Mouse (Mus musculus) CH12.LX (cell line): ENCODE results near the gene Nat10. TPM values are rescaled to one million over a fixed set of nuclear protein-coding genes. Genes with fewer than 3 reads are reported as not detected.

ENCODE experiments used
- DNase-seq: peaks from one replicate; pipeline ENCODE4 v3.0.0-alpha.2; 2013; ENCODE audit errors: extremely low read depth
- H3K27ac ChIP-seq: 2 replicates; pipeline ENCODE4 v1.5.1; 2012; ENCODE audit warnings: low read depth, mild to moderate bottlenecking, control low read depth, moderate library complexity; ENCODE audit not compliant: insufficient read depth
- H3K27me3 ChIP-seq: replicated peaks from 2 replicates; pipeline ENCODE3; 2012; ENCODE audit warnings: inconsistent platforms
- H3K36me3 ChIP-seq, 2 experiments: replicated peaks in 1 of 2; 2 replicates each; pipeline versions ENCODE3 to v1.6.1; 2012; ENCODE audit warnings: inconsistent platforms in 1 of 2, low read length in 1 of 2, mild to moderate bottlenecking in 1 of 2, mixed read lengths in 1 of 2, moderate library complexity in 1 of 2; ENCODE audit not compliant: control insufficient read depth in 1 of 2, insufficient read depth in 1 of 2
- H3K4me1 ChIP-seq, 2 experiments: 2 replicates each; pipeline ENCODE4 v1.6.1; 2012; ENCODE audit warnings: inconsistent platforms in 1 of 2, moderate library complexity in 1 of 2; ENCODE audit not compliant: insufficient read depth in 2 of 2, control insufficient read depth in 1 of 2
- H3K4me2 ChIP-seq: 2 replicates; pipeline ENCODE4 v1.6.1; 2012; ENCODE audit warnings: low read depth, mild to moderate bottlenecking, control low read depth; ENCODE audit not compliant: poor library complexity, insufficient read depth, severe bottlenecking
- H3K4me3 ChIP-seq, 3 experiments: fragments of 150-350 bp in 1 of 3; sonication (generic) in 1 of 3; replicated peaks in 1 of 3; 2 replicates each; pipeline versions ENCODE3 to v1.5.1; 2011 to 2012; ENCODE audit warnings: low read depth in 2 of 3, low read length in 2 of 3, mild to moderate bottlenecking in 2 of 3, moderate library complexity in 2 of 3, control low read depth in 1 of 3, improper control_type of control experiment in 1 of 3, inconsistent platforms in 1 of 3, mixed read lengths in 1 of 3; ENCODE audit not compliant: poor library complexity in 1 of 3
- H3K79me2 ChIP-seq: replicated peaks from 2 replicates; pipeline ENCODE4 v1.6.1; 2012; ENCODE audit warnings: mild to moderate bottlenecking, moderate library complexity; ENCODE audit not compliant: control insufficient read depth, poor library complexity, insufficient read depth, severe bottlenecking; ENCODE audit errors: extremely low read depth
- H3K9ac ChIP-seq: 2 replicates; pipeline ENCODE4 v1.6.1; 2012; ENCODE audit warnings: low read depth, mild to moderate bottlenecking, control low read depth, moderate library complexity; ENCODE audit not compliant: insufficient read depth
- H3K9me3 ChIP-seq: replicated peaks from 2 replicates; pipeline ENCODE3; 2012; ENCODE audit warnings: low read length, inconsistent platforms, mixed read lengths
- CHD1 ChIP-seq: IDR thresholded peaks from 2 replicates; pipeline ENCODE4 v1.6.1; 2012; ENCODE audit warnings: low read depth, low read length, improper control_type of control experiment, inconsistent platforms
- CHD2 ChIP-seq: IDR thresholded peaks from 2 replicates; pipeline ENCODE4 v1.6.1; 2011; ENCODE audit warnings: low read length, improper control_type of control experiment
- CTCF ChIP-seq, 2 experiments: IDR thresholded peaks in 1 of 2; conservative IDR thresholded peaks in 1 of 2; 2 replicates each; pipeline ENCODE4 v1.5.1; 2011 to 2012; ENCODE audit warnings: low read depth in 2 of 2, low read length in 2 of 2, improper control_type of control experiment in 1 of 2, inconsistent platforms in 1 of 2, mild to moderate bottlenecking in 1 of 2, moderate library complexity in 1 of 2
- EP300 ChIP-seq: IDR thresholded peaks from 2 replicates; pipeline ENCODE4 v1.6.1; 2011; ENCODE audit warnings: low read length, improper control_type of control experiment
- HCFC1 ChIP-seq: IDR thresholded peaks from 2 replicates; pipeline ENCODE4 v1.6.1; 2012; ENCODE audit warnings: low read depth, mild to moderate bottlenecking, inconsistent platforms, low read length, improper control_type of control experiment
- IRF4 ChIP-seq: IDR thresholded peaks from 2 replicates; pipeline ENCODE4 v1.6.1; 2014; ENCODE audit warnings: low read depth, mild to moderate bottlenecking, inconsistent platforms, low read length, improper control_type of control experiment
- JUN ChIP-seq: IDR thresholded peaks from 2 replicates; pipeline ENCODE4 v1.6.1; 2011; ENCODE audit warnings: low read depth, mild to moderate bottlenecking, low read length, improper control_type of control experiment, moderate library complexity; ENCODE audit not compliant: insufficient read depth
- JUND ChIP-seq: conservative IDR thresholded peaks from 2 replicates; pipeline ENCODE4 v1.6.1; 2011; ENCODE audit warnings: low read depth, low read length, improper control_type of control experiment
- MEF2A ChIP-seq: IDR thresholded peaks from 2 replicates; pipeline ENCODE4 v1.6.1; 2014; ENCODE audit warnings: low read depth, mild to moderate bottlenecking, inconsistent platforms, low read length, improper control_type of control experiment, borderline replicate concordance
- NELFE ChIP-seq: IDR thresholded peaks from 2 replicates; pipeline ENCODE4 v1.6.1; 2011; ENCODE audit warnings: low read depth, low read length, improper control_type of control experiment
- POLR2A ChIP-seq: IDR thresholded peaks from 2 replicates; pipeline ENCODE4 v1.6.1; 2011; ENCODE audit warnings: low read depth, mild to moderate bottlenecking, improper control_type of control experiment, low read length
- POLR2AphosphoS2 ChIP-seq: IDR thresholded peaks from 2 replicates; pipeline ENCODE4 v1.6.1; 2011; ENCODE audit warnings: low read depth, low read length, improper control_type of control experiment
- RCOR1 ChIP-seq: conservative IDR thresholded peaks from 2 replicates; pipeline ENCODE4 v1.6.1; 2012; ENCODE audit warnings: low read depth, mild to moderate bottlenecking, inconsistent platforms, low read length, improper control_type of control experiment
- SMC3 ChIP-seq: IDR thresholded peaks from 2 replicates; pipeline ENCODE4 v1.6.1; 2011; ENCODE audit warnings: low read depth, low read length, improper control_type of control experiment
- TBP ChIP-seq: conservative IDR thresholded peaks from 2 replicates; pipeline ENCODE4 v1.6.1; 2011; ENCODE audit warnings: low read depth, low read length, improper control_type of control experiment
- USF2 ChIP-seq: conservative IDR thresholded peaks from 2 replicates; pipeline ENCODE4 v1.6.1; 2011; ENCODE audit warnings: low read depth, low read length, improper control_type of control experiment
- ZC3H11A ChIP-seq: IDR thresholded peaks from 2 replicates; pipeline ENCODE4 v1.6.1; 2012; ENCODE audit warnings: low read depth, mild to moderate bottlenecking, inconsistent platforms, low read length, improper control_type of control experiment
- ZMIZ1 ChIP-seq: IDR thresholded peaks from 2 replicates; pipeline ENCODE4 v1.6.1; 2012; ENCODE audit warnings: low read depth, mild to moderate bottlenecking, inconsistent platforms, low read length, improper control_type of control experiment
- dilution Hi-C: fragments of 300-500 bp; cut with MboI; formaldehyde crosslinking; loops from 2 replicates; pipeline ENCODE4 v1.14.3; 2020; ENCODE audit warnings: low sequenced_read_pairs; ENCODE audit not compliant: extremely low pct_unique_long_range_greater_than_20kb, extremely low pct_ligation_motif_present
- in situ Hi-C: fragments of 300-500 bp; cut with MboI; formaldehyde crosslinking; loops from 3 replicates; pipeline ENCODE4 v1.14.3; 2019; ENCODE audit warnings: low sequenced_read_pairs, low pct_ligation_motif_present, low pct_unique_long_range_greater_than_20kb, mixed read lengths
- polyA plus RNA-seq: library from polyadenylated mRNA; unstranded; fragments of >175 nt; gene quantifications from 2 replicates; pipeline ENCODE4 v1.2.1, GENCODE M21; 2012; ENCODE audit warnings: low read depth; ENCODE audit not compliant: insufficient read length
- total RNA-seq, 2 experiments: library from RNA; depleted of rRNA; stranded (reverse); fragments of 300-350 nt in 1 of 2; fragments of >200 nt in 1 of 2; gene quantifications; 2 replicates each; pipeline ENCODE4 v1.2.3; 2012 to 2014

Nat10 gene
- total and polyA plus RNA-seq, 3 experiments, result 31.0 to 83.6 (median 36.0) TPM

GRCm38 (mm10) chr2:103731423-103731822 is 29.6 kb downstream of the Nat10 start:
- dilution Hi-C loops (no loop called here), in situ Hi-C loops (no loop called here)
- H3K79me2 ChIP-seq, result no peaks in the 10 kb centered on the region

GRCm38 (mm10) chr2:103730999-103731398 is 30.1 kb downstream of the Nat10 start:
- no peaks in the 10 kb centered on the region for H3K4me1 ChIP-seq
- peaks cover 91 to 98% of the 10 kb centered on the region in 2 experiments for H3K36me3 ChIP-seq
- H3K79me2 ChIP-seq, result no peaks in the 10 kb centered on the region
- dilution Hi-C loops (no loop called here), in situ Hi-C loops (no loop called here)
- no peaks in the 10 kb centered on the region for H3K9me3 ChIP-seq
- DNase-seq, result no peak
- no peak overlapping the region for H3K4me2 ChIP-seq
- no peak overlapping the region for H3K27ac ChIP-seq
- H3K9ac ChIP-seq, result no peak overlapping the region
- H3K4me3 ChIP-seq, result no peak overlapping the region
- no peaks in the 10 kb centered on the region for H3K27me3 ChIP-seq
- TF ChIP-seq USF2, result no peak
- TF ChIP-seq SMC3, result peak; percentile 17; the same call in 1 of the 2 replicates
- TF ChIP-seq EP300, result no peak
- TF ChIP-seq, all 38 proteins: peak for 1

More at GRCm38 (mm10) chr2:103731423-103731822, 29.6 kb downstream of the Nat10 start:
- H3K4me2 ChIP-seq, result no peak overlapping the region
- H3K9ac ChIP-seq, result no peak overlapping the region
- H3K27ac ChIP-seq, result no peak overlapping the region
- no peak overlapping the region for H3K4me3 ChIP-seq
- H3K4me1 ChIP-seq, result no peaks in the 10 kb centered on the region
- TF ChIP-seq JUND, result no peak
- TF ChIP-seq CHD1, result no peak
- TF ChIP-seq HCFC1, result no peak
- TF ChIP-seq JUN, result no peak
- no peak for TF ChIP-seq NELFE
- no peak for TF ChIP-seq CHD2
- TF ChIP-seq EP300, result no peak
- TF ChIP-seq ZC3H11A, result no peak
- no peak for TF ChIP-seq TBP
- TF ChIP-seq POLR2AphosphoS2, result no peak
- TF ChIP-seq MEF2A, result no peak
- no peak for TF ChIP-seq CTCF (conservative IDR thresholded peaks at IDR 0.05 in 1 of 2, IDR thresholded peaks at IDR 0.05 in 1 of 2; ENCODE audit: low read depth in 2 of 2, low read length in 2 of 2)
- no peak for TF ChIP-seq ZMIZ1
- TF ChIP-seq IRF4, result no peak
- no peak for TF ChIP-seq RCOR1
- no peak for TF ChIP-seq POLR2A
- TF ChIP-seq, all 38 proteins: peak for 0
- Histone ChIP-seq H3K27me3 (no peaks in the 10 kb centered on the region), H3K36me3 (peaks cover 91 to 97% of the 10 kb centered on the region in 2 experiments), H3K9me3 (no peaks in the 10 kb centered on the region)
- no peak for DNase-seq
